Mouse (Mus musculus) forebrain, postnatal 0 days (tissue): ENCODE data around the gene Slx4ip. TPM values are rescaled to one million over a fixed set of nuclear protein-coding genes. Genes with fewer than 3 reads are reported as not detected.

Experiments
- ATAC-seq: fragments of 200-750 bp; cut with Nextera tagmentation; 2 replicates; pipeline ENCODE4 v1.8.0; 2017; ENCODE audit warnings: mild to moderate bottlenecking, moderate library complexity
- DNase-seq: peaks from one replicate; pipeline ENCODE4 v3.0.0-alpha.2; 2015
- H3K27ac ChIP-seq: fragments of 300-500 bp; sonication (generic); 2 replicates; pipeline ENCODE4 v1.5.1; 2014; ENCODE audit warnings: low read depth, mild to moderate bottlenecking, antibody characterized with exemption, low read length, moderate library complexity, mixed read lengths
- H3K27me3 ChIP-seq: fragments of 300-500 bp; sonication (generic); 2 replicates; pipeline ENCODE4 v1.6.1; 2014; ENCODE audit warnings: mild to moderate bottlenecking, low read length, mixed read lengths; ENCODE audit not compliant: insufficient read depth
- H3K36me3 ChIP-seq: fragments of 300-500 bp; sonication (generic); 2 replicates; pipeline ENCODE4 v1.6.1; 2014; ENCODE audit warnings: mild to moderate bottlenecking, moderate library complexity; ENCODE audit not compliant: insufficient read depth
- H3K4me1 ChIP-seq: fragments of 300-500 bp; sonication (generic); 2 replicates; pipeline ENCODE4 v1.6.1; 2014; ENCODE audit warnings: antibody characterized with exemption; ENCODE audit not compliant: insufficient read depth
- H3K4me2 ChIP-seq: fragments of 300-500 bp; sonication (generic); 2 replicates; pipeline ENCODE4 v1.6.1; 2014; ENCODE audit warnings: low read depth, mild to moderate bottlenecking, moderate library complexity
- H3K4me3 ChIP-seq: fragments of 300-500 bp; sonication (generic); 2 replicates; pipeline ENCODE4 v1.5.1; 2014; ENCODE audit warnings: low read depth, low read length, mixed read lengths
- H3K9ac ChIP-seq: fragments of 300-500 bp; sonication (generic); 2 replicates; pipeline ENCODE4 v1.6.1; 2014; ENCODE audit warnings: mild to moderate bottlenecking
- H3K9me3 ChIP-seq: fragments of 300-500 bp; sonication (generic); 2 replicates; pipeline ENCODE4 v1.6.1; 2016; ENCODE audit warnings: low read length
- CTCF ChIP-seq: sonication (generic); IDR thresholded peaks from 2 replicates; pipeline ENCODE4 v1.5.1; 2016; ENCODE audit warnings: antibody characterized with exemption, control low read depth, low read depth
- WGBS: fragments of 180-500 bp; shearing (Covaris S2); extraction: QIAGEN DNeasy Blood & Tissue Kit; methylation state at CpG from one replicate; pipeline ENCODE4 v1.1.7; 2014; 5-methylcytosine and 5-hydroxymethylcytosine counted together
- polyA plus RNA-seq: library from polyadenylated mRNA; unstranded; fragments of >200 nt; fragmentation: Nextera tagmentation; extraction: Ambion mirVana; gene quantifications from 2 replicates; pipeline ENCODE4 v1.2.1, GENCODE M21; 2015
- total RNA-seq: library from RNA; depleted of rRNA; stranded (reverse); fragments of >200 nt; gene quantifications from 2 replicates; pipeline ENCODE4 v1.2.3, GENCODE M21; 2014

Gene Slx4ip
- total and polyA plus RNA-seq, 2 experiments from 2014 or later = 8.1 to 13.6 TPM

- Histone ChIP-seq H3K27ac (peak overlapping the region; percentile 87), H3K9ac (peak overlapping the region; percentile 67), H3K4me1 (peaks cover 7% of the 10 kb centered on the region), H3K4me3 (peak overlapping the region; percentile 77), H3K9me3 (no peaks in the 10 kb centered on the region), H3K36me3 (no peaks in the 10 kb centered on the region), H3K4me2 (peak overlapping the region; percentile 48), H3K27me3 (no peaks in the 10 kb centered on the region)
- ATAC-seq = peak; percentile 83
- DNase-seq = peak; percentile 99
- peak; percentile 40 for TF ChIP-seq CTCF
- WGBS = under 1% methylated on average over 23 of the region's 23 CpGs
These were observed 943 bp downstream of the Slx4ip start for GRCm38 (mm10) chr2:136891951-136892371.

- TF ChIP-seq CTCF = no peak
These were observed 3.5 kb downstream of the Slx4ip start for GRCm38 (mm10) chr2:136894494-136894893.

GRCm38 (mm10) chr2:136896131-136896530, 5.1 kb downstream of the Slx4ip start:
- H3K27me3 ChIP-seq = no peaks in the 10 kb centered on the region
- no peaks in the 10 kb centered on the region for H3K9me3 ChIP-seq
- ATAC-seq (no peak), DNase-seq (no peak)
- no peak overlapping the region for H3K4me3 ChIP-seq
- no peak overlapping the region for H3K4me2 ChIP-seq
- no peak overlapping the region for H3K9ac ChIP-seq
- H3K27ac ChIP-seq = no peak overlapping the region
- TF ChIP-seq CTCF = no peak
- WGBS = 77% methylated on average over 2 of the region's 2 CpGs
- peaks cover 7% of the 10 kb centered on the region for H3K4me1 ChIP-seq
- no peaks in the 10 kb centered on the region for H3K36me3 ChIP-seq

More at GRCm38 (mm10) chr2:136894494-136894893, 3.5 kb downstream of the Slx4ip start:
- Histone ChIP-seq H3K4me1 (peaks cover 7% of the 10 kb centered on the region), H3K9me3 (no peaks in the 10 kb centered on the region), H3K9ac (no peak overlapping the region), H3K27me3 (no peaks in the 10 kb centered on the region), H3K36me3 (no peaks in the 10 kb centered on the region), H3K4me2 (no peak overlapping the region), H3K4me3 (no peak overlapping the region), H3K27ac (no peak overlapping the region)
- no peak for ATAC-seq
- 20% methylated on average over 2 of the region's 2 CpGs for WGBS
- DNase-seq = no peak

GRCm38 (mm10) chr2:136908596-136908995, 17.6 kb downstream of the Slx4ip start:
- TF ChIP-seq CTCF = no peak
- no peaks in the 10 kb centered on the region; the same call in 1 of the 2 replicates for H3K27me3 ChIP-seq
- H3K9ac ChIP-seq = no peak overlapping the region
- H3K9me3 ChIP-seq = no peaks in the 10 kb centered on the region
- H3K4me3 ChIP-seq = no peak overlapping the region
- no peak overlapping the region for H3K4me2 ChIP-seq
- H3K4me1 ChIP-seq = no peaks in the 10 kb centered on the region
- no peak overlapping the region for H3K27ac ChIP-seq
- H3K36me3 ChIP-seq = peaks cover 4% of the 10 kb centered on the region; the same call in 1 of the 2 replicates
- no peak for ATAC-seq
- no peak for DNase-seq
- WGBS = 65% methylated on average over 3 of the region's 3 CpGs

- Histone ChIP-seq H3K4me2 (no peak overlapping the region), H3K9me3 (no peaks in the 10 kb centered on the region), H3K27me3 (no peaks in the 10 kb centered on the region; the same call in 1 of the 2 replicates), H3K27ac (no peak overlapping the region), H3K9ac (no peak overlapping the region), H3K4me3 (no peak overlapping the region), H3K36me3 (peaks cover 4% of the 10 kb centered on the region; the same call in 1 of the 2 replicates), H3K4me1 (no peaks in the 10 kb centered on the region)
- WGBS = 71% methylated on average over 2 of the region's 2 CpGs
- TF ChIP-seq CTCF = no peak
- no peak for ATAC-seq
- DNase-seq = no peak
These were observed 18.3 kb downstream of the Slx4ip start for GRCm38 (mm10) chr2:136909298-136909697.

- Histone ChIP-seq H3K4me3 (no peak overlapping the region), H3K36me3 (no peaks in the 10 kb centered on the region), H3K4me2 (no peak overlapping the region), H3K9me3 (no peaks in the 10 kb centered on the region), H3K27ac (no peak overlapping the region), H3K9ac (no peak overlapping the region), H3K27me3 (no peaks in the 10 kb centered on the region; the same call in 1 of the 2 replicates), H3K4me1 (no peaks in the 10 kb centered on the region)
- no peak for TF ChIP-seq CTCF
- DNase-seq (no peak), ATAC-seq (no peak)
- 7% methylated on average over 4 of the region's 4 CpGs for WGBS
These were observed 21.0 kb downstream of the Slx4ip start for GRCm38 (mm10) chr2:136911958-136912411.

- DNase-seq = no peak
- TF ChIP-seq CTCF = no peak
- H3K36me3 ChIP-seq = no peaks in the 10 kb centered on the region
- no peaks in the 10 kb centered on the region for H3K4me1 ChIP-seq
- ATAC-seq = no peak
- H3K27ac ChIP-seq = no peak overlapping the region
- no peak overlapping the region for H3K9ac ChIP-seq
- H3K4me2 ChIP-seq = no peak overlapping the region
- no peaks in the 10 kb centered on the region; the same call in 1 of the 2 replicates for H3K27me3 ChIP-seq
- H3K4me3 ChIP-seq = no peak overlapping the region
- WGBS = 31% methylated on average over 3 of the region's 3 CpGs
- no peaks in the 10 kb centered on the region for H3K9me3 ChIP-seq
These were observed 22.0 kb downstream of the Slx4ip start for GRCm38 (mm10) chr2:136913021-136913420.
